Mouse (Mus musculus): ENCODE data around the gene Rap1gap2.

Gene Rap1gap2

GRCm38 (mm10) chr11:74352550-74352949, 258.2 kb downstream of the Rap1gap2 start, which contains the start of gene Olfr411:
Gene Olfr411, minus strand, starts transcription at chr11:74352650.
- in situ Hi-C loops (cut with MboI, MseI): no loop called here

- in situ Hi-C loops (cut with MboI, MseI): no loop called here
These were observed 272.8 kb downstream of the Rap1gap2 start, which contains the start of gene Olfr410 for GRCm38 (mm10) chr11:74337931-74338330. Gene Olfr410, minus strand, starts transcription at chr11:74338031.
